Mouse (Mus musculus): Measurements from ENCODE around the gene Olfr641. TPM values are rescaled to one million over a fixed set of nuclear protein-coding genes. Genes with fewer than 3 reads are reported as not detected.

Gene Olfr641
- polyA plus RNA-seq, 1 experiment from 2014 or later: not detected

DNA sequence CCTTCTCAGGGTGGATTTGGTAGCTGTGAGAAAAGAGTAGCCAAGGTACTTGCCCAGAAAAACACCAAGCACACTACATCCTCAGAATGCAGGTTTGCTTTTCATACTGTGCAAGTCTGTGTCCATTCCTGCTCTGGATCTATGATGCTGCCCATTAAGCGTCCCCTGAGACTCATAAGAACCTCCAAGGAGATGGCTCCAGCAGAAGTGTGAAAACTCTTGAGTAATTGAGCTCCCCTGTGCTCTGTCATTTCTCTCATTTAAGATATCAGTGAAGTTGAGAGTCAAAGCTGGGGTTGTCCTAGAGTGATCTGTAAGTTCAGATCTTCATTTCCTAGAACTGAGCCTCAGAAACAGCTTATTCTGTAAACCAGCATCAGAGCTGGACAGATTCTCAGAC, 17.3 kb downstream of the Olfr641 start, which contains the start of gene Olfr642:
TSS of gene Olfr642 (minus strand) at position 101 of the 400 bp plus-strand sequence.
- no peaks in the 10 kb centered on the region for H3K27me3 ChIP-seq (ENCODE audit: control insufficient read depth, insufficient read depth, low read length)
- H3K4me3 ChIP-seq (ENCODE audit: low read depth, low read length): no peak within 1 kb of the TSS
- H3K9me3 ChIP-seq (ENCODE audit: control insufficient read depth, low read length): no peaks in the 10 kb centered on the region
- no peaks in the 10 kb centered on the region for H3K36me3 ChIP-seq (ENCODE audit: control insufficient read depth, insufficient read depth, low read length)
- DNase-seq (ENCODE audit: low spot score) (no peak), ATAC-seq (ENCODE audit: insufficient number of reproducible peaks, low FRiP score, low TSS enrichment, low read depth) (no peak)
- no peak within 1 kb of the TSS for H3K9ac ChIP-seq (ENCODE audit: low read length)
- no peak within 1 kb of the TSS for H3K27ac ChIP-seq (replicated peaks; ENCODE audit: low read depth, low read length)
- no peaks in the 10 kb centered on the region for H3K4me1 ChIP-seq (ENCODE audit: control insufficient read depth, insufficient read depth, low read length)
- no peak within 1 kb of the TSS for H3K4me2 ChIP-seq (ENCODE audit: low read depth, severe bottlenecking)
- 74% methylated on average over 1 of the region's 1 CpGs for WGBS

DNA sequence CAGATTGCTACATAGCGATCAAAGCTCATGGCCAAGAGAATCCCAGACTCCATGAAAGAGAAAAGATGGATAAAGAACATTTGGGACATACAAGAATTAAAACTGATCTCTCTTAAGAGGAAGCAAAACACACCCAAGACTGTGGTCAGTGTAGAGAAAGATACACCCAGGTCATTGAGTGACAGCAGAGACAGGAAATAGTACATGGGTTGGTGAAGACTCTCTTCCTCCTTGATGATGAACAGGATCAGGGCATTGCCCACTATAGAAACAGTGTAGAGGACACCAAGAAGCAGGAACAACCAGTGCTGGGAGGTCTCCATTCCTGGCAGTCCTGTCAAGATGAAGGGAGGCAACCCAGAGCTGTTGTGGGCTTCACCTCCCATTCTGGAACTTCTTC, 24.0 kb downstream of the Olfr641 start:
- WGBS: 87% methylated on average over 1 of the region's 1 CpGs
- Histone ChIP-seq H3K27ac (replicated peaks; ENCODE audit: low read depth, low read length) (no peak overlapping the region), H3K4me1 (ENCODE audit: control insufficient read depth, insufficient read depth, low read length) (no peaks in the 10 kb centered on the region), H3K36me3 (ENCODE audit: control insufficient read depth, insufficient read depth, low read length) (no peaks in the 10 kb centered on the region), H3K27me3 (ENCODE audit: control insufficient read depth, insufficient read depth, low read length) (no peaks in the 10 kb centered on the region), H3K4me2 (ENCODE audit: low read depth, severe bottlenecking) (no peak overlapping the region), H3K9me3 (ENCODE audit: control insufficient read depth, low read length) (no peaks in the 10 kb centered on the region), H3K9ac (ENCODE audit: low read length) (no peak overlapping the region), H3K4me3 (ENCODE audit: low read depth, low read length) (no peak overlapping the region)
- DNase-seq (ENCODE audit: low spot score): no peak
- no peak for ATAC-seq (ENCODE audit: insufficient number of reproducible peaks, low FRiP score, low TSS enrichment, low read depth)

DNA sequence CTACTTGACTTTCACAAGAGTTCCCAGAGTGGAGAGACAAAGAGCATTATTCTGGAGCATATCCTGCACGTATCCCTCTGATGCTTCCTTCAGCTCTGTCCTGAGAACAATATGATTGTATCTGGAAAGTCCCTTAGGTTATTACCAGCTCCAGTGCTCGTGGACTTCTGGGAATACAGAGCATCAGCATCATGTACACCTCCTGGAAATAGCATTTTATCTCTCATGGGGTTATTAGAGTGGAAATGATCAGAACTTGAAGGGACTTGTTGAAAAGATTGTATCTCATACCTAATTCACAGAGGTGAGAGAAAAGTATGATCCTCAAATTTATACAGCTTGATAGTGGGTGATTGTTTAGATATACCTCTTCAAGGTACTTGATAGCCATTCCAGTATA, 26.1 kb downstream of the Olfr641 start, which contains the start of gene 4930516K23Rik:
TSS of gene 4930516K23Rik (minus strand) at position 101 of the 400 bp plus-strand sequence.
- Histone ChIP-seq H3K4me3 (ENCODE audit: low read depth, low read length) (no peak within 1 kb of the TSS), H3K9ac (ENCODE audit: low read length) (no peak within 1 kb of the TSS), H3K9me3 (ENCODE audit: control insufficient read depth, low read length) (no peaks in the 10 kb centered on the region), H3K27ac (replicated peaks; ENCODE audit: low read depth, low read length) (no peak within 1 kb of the TSS), H3K27me3 (ENCODE audit: control insufficient read depth, insufficient read depth, low read length) (no peaks in the 10 kb centered on the region), H3K36me3 (ENCODE audit: control insufficient read depth, insufficient read depth, low read length) (no peaks in the 10 kb centered on the region), H3K4me1 (ENCODE audit: control insufficient read depth, insufficient read depth, low read length) (no peaks in the 10 kb centered on the region), H3K4me2 (ENCODE audit: low read depth, severe bottlenecking) (no peak within 1 kb of the TSS)
- WGBS: 60% methylated on average over 2 of the region's 2 CpGs
- DNase-seq (ENCODE audit: low spot score) (no peak), ATAC-seq (ENCODE audit: insufficient number of reproducible peaks, low FRiP score, low TSS enrichment, low read depth) (no peak)

DNA sequence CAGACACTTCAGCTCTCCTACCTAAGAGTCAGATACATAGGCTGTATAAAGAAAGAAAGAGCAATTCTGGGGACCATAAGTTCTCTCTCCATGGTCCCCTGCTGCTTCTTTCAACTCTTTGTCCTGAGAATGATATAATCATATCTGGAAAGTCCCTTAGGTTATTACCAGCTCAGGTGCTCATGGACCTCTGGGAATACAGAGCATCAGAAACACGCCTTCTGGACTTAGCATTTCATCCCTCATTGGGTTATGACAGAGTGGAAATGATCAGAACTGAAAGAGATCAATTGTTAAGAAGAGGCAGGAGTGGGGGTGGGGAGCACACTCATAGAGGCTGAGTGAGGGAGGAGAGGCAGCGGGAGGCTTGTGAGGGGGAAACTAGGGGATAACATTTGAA, 36.5 kb downstream of the Olfr641 start, which contains the start of gene Olfr644:
TSS of gene Olfr644 (minus strand) at position 101 of the 400 bp plus-strand sequence.
- WGBS: 83% methylated on average over 2 of the region's 2 CpGs
- Histone ChIP-seq H3K27me3 (ENCODE audit: control insufficient read depth, insufficient read depth, low read length) (no peaks in the 10 kb centered on the region), H3K4me1 (ENCODE audit: control insufficient read depth, insufficient read depth, low read length) (no peaks in the 10 kb centered on the region), H3K9me3 (ENCODE audit: control insufficient read depth, low read length) (no peaks in the 10 kb centered on the region), H3K9ac (ENCODE audit: low read length) (no peak within 1 kb of the TSS), H3K4me2 (ENCODE audit: low read depth, severe bottlenecking) (no peak within 1 kb of the TSS), H3K27ac (replicated peaks; ENCODE audit: low read depth, low read length) (no peak within 1 kb of the TSS), H3K4me3 (ENCODE audit: low read depth, low read length) (no peak within 1 kb of the TSS), H3K36me3 (ENCODE audit: control insufficient read depth, insufficient read depth, low read length) (no peaks in the 10 kb centered on the region)
- no peak for DNase-seq (ENCODE audit: low spot score)
- ATAC-seq (ENCODE audit: insufficient number of reproducible peaks, low FRiP score, low TSS enrichment, low read depth): no peak

DNA sequence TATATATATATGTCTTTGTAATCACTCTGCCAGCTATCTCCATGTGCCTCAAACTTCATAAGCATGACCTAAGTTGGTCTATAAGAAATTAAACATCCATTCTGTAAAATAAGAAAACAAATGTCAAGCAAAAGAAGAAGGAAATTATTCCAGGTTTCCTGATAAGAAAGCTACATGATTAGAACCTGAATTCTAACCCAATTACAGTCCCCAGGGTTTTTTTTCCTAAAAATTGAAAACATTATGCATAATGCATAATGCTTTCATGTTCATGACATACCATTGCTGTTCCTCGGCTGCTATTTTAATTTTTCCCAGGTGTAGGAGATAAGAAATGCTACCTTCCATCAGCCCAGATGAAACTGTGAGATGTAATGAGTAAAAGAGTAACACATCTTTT, 50.1 kb downstream of the Olfr641 start, which contains the start of gene Olfr645:
TSS of gene Olfr645 (minus strand) at position 101 of the 400 bp plus-strand sequence.
- Histone ChIP-seq H3K9ac (ENCODE audit: low read length) (no peak within 1 kb of the TSS), H3K4me2 (ENCODE audit: low read depth, severe bottlenecking) (no peak within 1 kb of the TSS), H3K4me1 (ENCODE audit: control insufficient read depth, insufficient read depth, low read length) (no peaks in the 10 kb centered on the region), H3K4me3 (ENCODE audit: low read depth, low read length) (no peak within 1 kb of the TSS), H3K36me3 (ENCODE audit: control insufficient read depth, insufficient read depth, low read length) (no peaks in the 10 kb centered on the region), H3K9me3 (ENCODE audit: control insufficient read depth, low read length) (no peaks in the 10 kb centered on the region), H3K27ac (replicated peaks; ENCODE audit: low read depth, low read length) (no peak within 1 kb of the TSS), H3K27me3 (ENCODE audit: control insufficient read depth, insufficient read depth, low read length) (no peaks in the 10 kb centered on the region)
- DNase-seq (ENCODE audit: low spot score): no peak
- WGBS: 73% methylated on average over 1 of the region's 1 CpGs
- no peak for ATAC-seq (ENCODE audit: insufficient number of reproducible peaks, low FRiP score, low TSS enrichment, low read depth)

Other genes with a start within 250 kb of the Olfr641 start
- gene Olfr67, start 243.6 kb upstream of the Olfr641 start, polyA plus RNA-seq (2014; fragmentation: Nextera tagmentation; extraction: Ambion mirVana): not detected in 2 replicates
- gene Hbb-bt, start 221.4 kb upstream of the Olfr641 start, polyA plus RNA-seq (2014; fragmentation: Nextera tagmentation; extraction: Ambion mirVana): 518 and 565 TPM in 2 replicates
- gene Hbb-bs, start 207.3 kb upstream of the Olfr641 start, polyA plus RNA-seq (2014; fragmentation: Nextera tagmentation; extraction: Ambion mirVana): 156 and 207 TPM in 2 replicates
- not detected in 2 replicates for gene Hbb-bh2, start 194.9 kb upstream of the Olfr641 start, polyA plus RNA-seq (2014; fragmentation: Nextera tagmentation; extraction: Ambion mirVana)
- 1,749 and 1,831 TPM in 2 replicates for gene Hbb-bh1, start 192.3 kb upstream of the Olfr641 start, polyA plus RNA-seq (2014; fragmentation: Nextera tagmentation; extraction: Ambion mirVana)
- 7,439 and 7,962 TPM in 2 replicates for gene Hbb-y, start 182.2 kb upstream of the Olfr641 start, polyA plus RNA-seq (2014; fragmentation: Nextera tagmentation; extraction: Ambion mirVana)
- not detected in 2 replicates for gene Olfr66, start 149.2 kb upstream of the Olfr641 start, polyA plus RNA-seq (2014; fragmentation: Nextera tagmentation; extraction: Ambion mirVana)
- gene Olfr64, start 141.0 kb upstream of the Olfr641 start, polyA plus RNA-seq (2014; fragmentation: Nextera tagmentation; extraction: Ambion mirVana): not detected in 2 replicates
- gene Olfr65, start 132.0 kb upstream of the Olfr641 start, polyA plus RNA-seq (2014; fragmentation: Nextera tagmentation; extraction: Ambion mirVana): not detected in 2 replicates
- not detected in 2 replicates for gene Olfr631, start 106.6 kb upstream of the Olfr641 start, polyA plus RNA-seq (2014; fragmentation: Nextera tagmentation; extraction: Ambion mirVana)
- not detected in 2 replicates for gene Olfr632, start 101.1 kb upstream of the Olfr641 start, polyA plus RNA-seq (2014; fragmentation: Nextera tagmentation; extraction: Ambion mirVana)
- not detected in 2 replicates for gene Olfr633, start 91.0 kb upstream of the Olfr641 start, polyA plus RNA-seq (2014; fragmentation: Nextera tagmentation; extraction: Ambion mirVana)
- not detected in 2 replicates for gene Olfr635, start 64.3 kb upstream of the Olfr641 start, polyA plus RNA-seq (2014; fragmentation: Nextera tagmentation; extraction: Ambion mirVana)
- gene Olfr638, start 36.7 kb upstream of the Olfr641 start, polyA plus RNA-seq (2014; fragmentation: Nextera tagmentation; extraction: Ambion mirVana): not detected in 2 replicates
- not detected in 2 replicates for gene Olfr639, start 18.1 kb upstream of the Olfr641 start, polyA plus RNA-seq (2014; fragmentation: Nextera tagmentation; extraction: Ambion mirVana)
- not detected in 2 replicates for gene Olfr640, start 9.9 kb upstream of the Olfr641 start, polyA plus RNA-seq (2014; fragmentation: Nextera tagmentation; extraction: Ambion mirVana)
- gene Olfr642, start 17.2 kb downstream of the Olfr641 start, polyA plus RNA-seq (2014; fragmentation: Nextera tagmentation; extraction: Ambion mirVana): not detected in 2 replicates
- gene 4930516K23Rik, start 26.0 kb downstream of the Olfr641 start, polyA plus RNA-seq (2014; fragmentation: Nextera tagmentation; extraction: Ambion mirVana): not detected in 2 replicates
- not detected in 2 replicates for gene Olfr644, start 36.4 kb downstream of the Olfr641 start, polyA plus RNA-seq (2014; fragmentation: Nextera tagmentation; extraction: Ambion mirVana)
- not detected in 2 replicates for gene Olfr645, start 50.0 kb downstream of the Olfr641 start, polyA plus RNA-seq (2014; fragmentation: Nextera tagmentation; extraction: Ambion mirVana)
- not detected in 2 replicates for gene Olfr646, start 69.4 kb downstream of the Olfr641 start, polyA plus RNA-seq (2014; fragmentation: Nextera tagmentation; extraction: Ambion mirVana)
- gene Ubqln5, start 94.4 kb downstream of the Olfr641 start, polyA plus RNA-seq (2014; fragmentation: Nextera tagmentation; extraction: Ambion mirVana): not detected in 2 replicates
- gene Olfr643, start 102.0 kb downstream of the Olfr641 start, polyA plus RNA-seq (2014; fragmentation: Nextera tagmentation; extraction: Ambion mirVana): not detected in 2 replicates
- gene Ubqln3, start 107.8 kb downstream of the Olfr641 start, polyA plus RNA-seq (2014; fragmentation: Nextera tagmentation; extraction: Ambion mirVana): not detected in 2 replicates
- not detected in 2 replicates for gene Ubqlnl, start 115.1 kb downstream of the Olfr641 start, polyA plus RNA-seq (2014; fragmentation: Nextera tagmentation; extraction: Ambion mirVana)
- gene Olfm5, start 129.4 kb downstream of the Olfr641 start, polyA plus RNA-seq (2014; fragmentation: Nextera tagmentation; extraction: Ambion mirVana): not detected in 2 replicates
- gene Olfr648, start 147.9 kb downstream of the Olfr641 start, polyA plus RNA-seq (2014; fragmentation: Nextera tagmentation; extraction: Ambion mirVana): 0.18 and 0.25 TPM in 2 replicates
- not detected in 2 replicates for gene Olfr649, start 160.5 kb downstream of the Olfr641 start, polyA plus RNA-seq (2014; fragmentation: Nextera tagmentation; extraction: Ambion mirVana)
- gene Trim6, start 183.3 kb downstream of the Olfr641 start, polyA plus RNA-seq (2014; fragmentation: Nextera tagmentation; extraction: Ambion mirVana): 3.5 and 5.5 TPM in 2 replicates
- gene Trim34a, start 209.0 kb downstream of the Olfr641 start, polyA plus RNA-seq (2014; fragmentation: Nextera tagmentation; extraction: Ambion mirVana): 0.64 and 1.4 TPM in 2 replicates

Measured in limb, embryonic 11.5 days (tissue).